Mouse (Mus musculus) T-cell, adult 66 days (primary cell): Measurements from ENCODE around the gene Rps17. TPM values are rescaled to one million over a fixed set of nuclear protein-coding genes. Genes with fewer than 3 reads are reported as not detected.

Source experiments
- total RNA-seq, 2 experiments: library from RNA; stranded (reverse); gene quantifications; 3 replicates in 1 of 2; 4 replicates in 1 of 2; pipeline ENCODE4 v1.2.4; 2023

The Rps17 gene
- total RNA-seq: 1,000 to 10,000 TPM; 2,629 to 2,674 TPM

GRCm38 (mm10) chr7:81344544-81345446 is at the start of gene Rps17:
Gene Rps17 (minus strand): TSS chr7:81345254.

Other genes with a start within 250 kb of the Rps17 start
- not detected for gene Slc28a1, start 230.5 kb downstream of the Rps17 start, total RNA-seq
- gene Pde8a, start 131.7 kb downstream of the Rps17 start, total RNA-seq: 10 to 100 TPM in 1 of 2 experiments, 1 to 10 TPM in 1; 7.4 to 11.0 TPM
- gene Cpeb1, start 110.2 kb upstream of the Rps17 start, total RNA-seq: not detected
- gene Ap3b2, start 148.7 kb upstream of the Rps17 start, total RNA-seq: not detected
- not detected for gene BC048679, start 153.0 kb upstream of the Rps17 start, total RNA-seq
- gene Fsd2, start 221.7 kb upstream of the Rps17 start, total RNA-seq: 1 to 10 TPM in 1 of 2 experiments, under 1 TPM in 1; 0.59 to 1.5 TPM
- 10 to 100 TPM; 29.1 to 29.3 TPM for gene Whamm, start 226.0 kb upstream of the Rps17 start, total RNA-seq